Mouse (Mus musculus) embryonic facial prominence, embryonic 11.5 days (tissue): Measurements from ENCODE around the gene Plin2. TPM values are rescaled to one million over a fixed set of nuclear protein-coding genes. Genes with fewer than 3 reads are reported as not detected.

ENCODE experiments used
- ATAC-seq: fragments of 200-750 bp; cut with Nextera tagmentation; replicated peaks from 2 replicates; pipeline ENCODE4 v1.8.0; 2017; ENCODE audit warnings: low read depth; ENCODE audit not compliant: insufficient number of reproducible peaks, low FRiP score, low TSS enrichment
- DNase-seq: peaks from one replicate; pipeline ENCODE4 v3.0.0-alpha.2; 2015; ENCODE audit warnings: low spot score
- H3K27ac ChIP-seq: fragments of 300-500 bp; sonication (generic); replicated peaks from 2 replicates; pipeline ENCODE4 v1.5.1; 2014; ENCODE audit warnings: mild to moderate bottlenecking, low read depth, low read length, control low read depth
- H3K27me3 ChIP-seq: fragments of 300-500 bp; sonication (generic); 2 replicates; pipeline ENCODE4 v1.6.1; 2014; ENCODE audit warnings: mild to moderate bottlenecking, low read length, moderate library complexity, mixed read lengths; ENCODE audit not compliant: control insufficient read depth, insufficient read depth
- H3K36me3 ChIP-seq: fragments of 300-500 bp; sonication (generic); replicated peaks from 2 replicates; pipeline ENCODE4 v1.6.1; 2014; ENCODE audit warnings: low read depth, mild to moderate bottlenecking, low read length, moderate library complexity, mixed read lengths; ENCODE audit not compliant: control insufficient read depth, insufficient read depth
- H3K4me1 ChIP-seq: fragments of 300-500 bp; sonication (generic); 2 replicates; pipeline ENCODE4 v1.6.1; 2014; ENCODE audit warnings: low read length, mixed read lengths; ENCODE audit not compliant: control insufficient read depth, insufficient read depth
- H3K4me2 ChIP-seq: fragments of 300-500 bp; sonication (generic); 2 replicates; pipeline ENCODE4 v1.6.1; 2014; ENCODE audit warnings: low read depth, mild to moderate bottlenecking, control low read depth, low read length, moderate library complexity
- H3K4me3 ChIP-seq: fragments of 300-500 bp; sonication (generic); 2 replicates; pipeline ENCODE4 v1.5.1; 2014; ENCODE audit warnings: low read depth, low read length, control low read depth
- H3K9ac ChIP-seq: fragments of 300-500 bp; sonication (generic); replicated peaks from 2 replicates; pipeline ENCODE4 v1.6.1; 2014; ENCODE audit warnings: mild to moderate bottlenecking, control low read depth, low read length
- H3K9me3 ChIP-seq: fragments of 300-500 bp; sonication (generic); replicated peaks from 2 replicates; pipeline ENCODE4 v1.6.1; 2016; ENCODE audit warnings: mild to moderate bottlenecking, low read length, inconsistent platforms, mixed read lengths; ENCODE audit not compliant: control insufficient read depth
- WGBS: fragments of 180-500 bp; shearing (Covaris S2); extraction: QIAGEN DNeasy Blood & Tissue Kit; methylation state at CpG from one replicate; pipeline ENCODE4 v1.1.7; 2014; 5-methylcytosine and 5-hydroxymethylcytosine counted together
- polyA plus RNA-seq: library from polyadenylated mRNA; unstranded; fragments of >200 nt; fragmentation: Nextera tagmentation; extraction: Ambion mirVana; gene quantifications from 2 replicates; pipeline ENCODE4 v1.2.1, GENCODE M21; 2014

The Plin2 gene
- polyA plus RNA-seq, 1 experiment from 2014 or later = 79.8 TPM

- 25% methylated on average over 1 of the region's 1 CpGs for WGBS
- no peak for ATAC-seq
- Histone ChIP-seq H3K9me3 (no peaks in the 10 kb centered on the region), H3K9ac (no peak overlapping the region), H3K4me3 (no peak overlapping the region), H3K27me3 (no peaks in the 10 kb centered on the region), H3K36me3 (no peaks in the 10 kb centered on the region), H3K4me1 (no peaks in the 10 kb centered on the region), H3K4me2 (no peak overlapping the region), H3K27ac (no peak overlapping the region)
- no peak for DNase-seq
Observed at GRCm38 (mm10) chr4:86708801-86709200, 38.9 kb upstream of the Plin2 start.

GRCm38 (mm10) chr4:86699161-86699865, 29.5 kb upstream of the Plin2 start:
- 78% methylated on average over 5 of the region's 5 CpGs for WGBS
- ATAC-seq (no peak), DNase-seq (no peak)
- H3K4me3 ChIP-seq = no peak overlapping the region
- no peaks in the 10 kb centered on the region for H3K9me3 ChIP-seq
- H3K27me3 ChIP-seq = no peaks in the 10 kb centered on the region
- no peak overlapping the region for H3K9ac ChIP-seq
- H3K4me2 ChIP-seq = no peak overlapping the region
- H3K4me1 ChIP-seq = no peaks in the 10 kb centered on the region
- no peaks in the 10 kb centered on the region for H3K36me3 ChIP-seq
- H3K27ac ChIP-seq = no peak overlapping the region

GRCm38 (mm10) chr4:86696890-86697289, 27.0 kb upstream of the Plin2 start:
- peak; percentile 85 for DNase-seq
- WGBS = 10% methylated on average over 4 of the region's 4 CpGs
- Histone ChIP-seq H3K27me3 (no peaks in the 10 kb centered on the region), H3K4me3 (no peak overlapping the region), H3K9me3 (no peaks in the 10 kb centered on the region), H3K4me1 (no peaks in the 10 kb centered on the region), H3K4me2 (no peak overlapping the region), H3K36me3 (no peaks in the 10 kb centered on the region), H3K9ac (peak overlapping the region; percentile 25; the same call in 1 of the 2 replicates), H3K27ac (no peak overlapping the region)
- ATAC-seq = 0 out of 2 replicates have a peak, but pooled peaks have one; percentile 65

- 54% methylated on average over 6 of the region's 6 CpGs for WGBS
- Histone ChIP-seq H3K4me1 (no peaks in the 10 kb centered on the region), H3K27ac (no peak overlapping the region), H3K9ac (no peak overlapping the region), H3K27me3 (no peaks in the 10 kb centered on the region), H3K9me3 (no peaks in the 10 kb centered on the region), H3K4me2 (no peak overlapping the region), H3K4me3 (no peak overlapping the region), H3K36me3 (no peaks in the 10 kb centered on the region)
- DNase-seq (peak; percentile 62), ATAC-seq (no peak)
Observed at GRCm38 (mm10) chr4:86695081-86695480, 25.2 kb upstream of the Plin2 start.

GRCm38 (mm10) chr4:86692931-86693330, 23.1 kb upstream of the Plin2 start:
- no peaks in the 10 kb centered on the region for H3K36me3 ChIP-seq
- no peak overlapping the region for H3K9ac ChIP-seq
- no peak for ATAC-seq
- H3K9me3 ChIP-seq = no peaks in the 10 kb centered on the region
- no peaks in the 10 kb centered on the region for H3K27me3 ChIP-seq
- no peak for DNase-seq
- WGBS = 88% methylated on average over 7 of the region's 7 CpGs
- no peak overlapping the region for H3K4me2 ChIP-seq
- H3K4me3 ChIP-seq = no peak overlapping the region
- H3K27ac ChIP-seq = no peak overlapping the region
- no peaks in the 10 kb centered on the region for H3K4me1 ChIP-seq

GRCm38 (mm10) chr4:86691290-86691689, 21.4 kb upstream of the Plin2 start:
- Histone ChIP-seq H3K27me3 (no peaks in the 10 kb centered on the region), H3K36me3 (no peaks in the 10 kb centered on the region), H3K4me1 (no peaks in the 10 kb centered on the region), H3K4me3 (no peak overlapping the region), H3K4me2 (no peak overlapping the region), H3K9me3 (no peaks in the 10 kb centered on the region), H3K9ac (no peak overlapping the region), H3K27ac (no peak overlapping the region)
- no peak for DNase-seq
- WGBS = 69% methylated on average over 4 of the region's 4 CpGs
- no peak for ATAC-seq

GRCm38 (mm10) chr4:86690768-86691167, 20.9 kb upstream of the Plin2 start:
- ATAC-seq (no peak), DNase-seq (no peak)
- Histone ChIP-seq H3K27me3 (no peaks in the 10 kb centered on the region), H3K27ac (no peak overlapping the region), H3K4me1 (no peaks in the 10 kb centered on the region), H3K36me3 (no peaks in the 10 kb centered on the region), H3K9ac (no peak overlapping the region), H3K4me3 (no peak overlapping the region), H3K9me3 (no peaks in the 10 kb centered on the region), H3K4me2 (no peak overlapping the region)
- WGBS = 81% methylated on average over 6 of the region's 6 CpGs

GRCm38 (mm10) chr4:86690194-86690593, 20.3 kb upstream of the Plin2 start:
- no peaks in the 10 kb centered on the region for H3K9me3 ChIP-seq
- no peaks in the 10 kb centered on the region for H3K4me1 ChIP-seq
- 62% methylated on average over 7 of the region's 7 CpGs for WGBS
- no peaks in the 10 kb centered on the region for H3K27me3 ChIP-seq
- no peak overlapping the region for H3K9ac ChIP-seq
- H3K4me3 ChIP-seq = no peak overlapping the region
- H3K4me2 ChIP-seq = no peak overlapping the region
- DNase-seq (no peak), ATAC-seq (no peak)
- H3K36me3 ChIP-seq = no peaks in the 10 kb centered on the region
- no peak overlapping the region for H3K27ac ChIP-seq
